Mouse (Mus musculus) forebrain, embryonic 16.5 days (tissue): ENCODE measurements around the gene Cnga4. TPM values are rescaled to one million over a fixed set of nuclear protein-coding genes. Genes with fewer than 3 reads are reported as not detected.
"Not testable (repeated sequence)": the region's sequence is repeated elsewhere in the genome, so short reads cannot be mapped to it uniquely, and the experiment has no call there.

Source experiments
- ATAC-seq: fragments of 200-750 bp; cut with Nextera tagmentation; 2 replicates; pipeline ENCODE4 v1.8.0; 2017; ENCODE audit warnings: mild to moderate bottlenecking, moderate library complexity
- H3K27ac ChIP-seq: fragments of 300-500 bp; sonication (generic); 2 replicates; pipeline ENCODE4 v1.5.1; 2014; ENCODE audit warnings: low read length, control low read depth
- H3K27me3 ChIP-seq: fragments of 300-500 bp; sonication (generic); replicated peaks from 2 replicates; pipeline ENCODE4 v1.6.1; 2014; ENCODE audit warnings: low read length; ENCODE audit not compliant: control insufficient read depth, insufficient read depth
- H3K36me3 ChIP-seq: fragments of 300-500 bp; sonication (generic); 2 replicates; pipeline ENCODE4 v1.6.1; 2014; ENCODE audit not compliant: control insufficient read depth, insufficient read depth
- H3K4me1 ChIP-seq: fragments of 300-500 bp; sonication (generic); replicated peaks from 2 replicates; pipeline ENCODE4 v1.6.1; 2014; ENCODE audit warnings: low read length; ENCODE audit not compliant: control insufficient read depth, insufficient read depth
- H3K4me2 ChIP-seq: fragments of 300-500 bp; sonication (generic); 2 replicates; pipeline ENCODE4 v1.6.1; 2014; ENCODE audit warnings: mild to moderate bottlenecking, low read length, control low read depth
- H3K4me3 ChIP-seq: fragments of 300-500 bp; sonication (generic); replicated peaks from 2 replicates; pipeline ENCODE4 v1.5.1; 2014; ENCODE audit warnings: mild to moderate bottlenecking, low read length, control low read depth
- H3K9ac ChIP-seq: fragments of 300-500 bp; sonication (generic); replicated peaks from 2 replicates; pipeline ENCODE4 v1.6.1; 2014; ENCODE audit warnings: low read depth, low read length, control low read depth
- H3K9me3 ChIP-seq: fragments of 300-500 bp; sonication (generic); 2 replicates; pipeline ENCODE4 v1.6.1; 2016; ENCODE audit warnings: low read length; ENCODE audit not compliant: control insufficient read depth
- WGBS: fragments of 180-500 bp; shearing (Covaris S2); extraction: QIAGEN DNeasy Blood & Tissue Kit; methylation state at CpG from one replicate; pipeline ENCODE4 v1.1.7; 2014; 5-methylcytosine and 5-hydroxymethylcytosine counted together
- polyA plus RNA-seq: library from polyadenylated mRNA; unstranded; fragments of >200 nt; fragmentation: Nextera tagmentation; extraction: Ambion mirVana; gene quantifications from 2 replicates; pipeline ENCODE4 v1.2.1, GENCODE M21; 2015

The Cnga4 gene
- polyA plus RNA-seq, 1 experiment from 2014 or later = 0.19 TPM

DNA sequence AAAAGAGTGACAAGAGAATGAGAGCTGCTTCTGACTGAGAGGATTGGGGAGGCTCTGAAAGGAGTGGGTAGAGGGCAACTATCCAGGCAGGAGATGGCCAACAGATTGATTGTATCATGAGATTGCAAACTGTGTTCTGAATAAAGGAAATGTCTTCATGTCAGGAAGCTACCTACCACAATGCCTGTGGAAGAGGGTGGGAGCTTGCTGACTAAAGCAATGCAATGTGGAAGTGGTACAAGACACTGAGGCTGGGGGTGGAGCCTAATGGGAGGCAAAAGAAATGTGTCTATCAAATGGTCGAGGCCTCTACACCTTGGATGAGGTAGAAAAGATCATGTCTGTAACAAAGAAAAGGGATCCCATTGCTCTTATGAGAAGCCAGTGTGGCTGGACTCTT is 2.0 kb downstream of the Cnga4 start:
- no peak overlapping the region for H3K27ac ChIP-seq
- no peaks in the 10 kb centered on the region for H3K4me1 ChIP-seq
- H3K4me2 ChIP-seq = no peak overlapping the region
- 63% methylated on average over 1 of the region's 1 CpGs for WGBS
- no peaks in the 10 kb centered on the region for H3K27me3 ChIP-seq
- no peak for ATAC-seq
- no peaks in the 10 kb centered on the region for H3K36me3 ChIP-seq
- no peaks in the 10 kb centered on the region for H3K9me3 ChIP-seq
- H3K4me3 ChIP-seq = no peak overlapping the region
- no peak overlapping the region for H3K9ac ChIP-seq

DNA sequence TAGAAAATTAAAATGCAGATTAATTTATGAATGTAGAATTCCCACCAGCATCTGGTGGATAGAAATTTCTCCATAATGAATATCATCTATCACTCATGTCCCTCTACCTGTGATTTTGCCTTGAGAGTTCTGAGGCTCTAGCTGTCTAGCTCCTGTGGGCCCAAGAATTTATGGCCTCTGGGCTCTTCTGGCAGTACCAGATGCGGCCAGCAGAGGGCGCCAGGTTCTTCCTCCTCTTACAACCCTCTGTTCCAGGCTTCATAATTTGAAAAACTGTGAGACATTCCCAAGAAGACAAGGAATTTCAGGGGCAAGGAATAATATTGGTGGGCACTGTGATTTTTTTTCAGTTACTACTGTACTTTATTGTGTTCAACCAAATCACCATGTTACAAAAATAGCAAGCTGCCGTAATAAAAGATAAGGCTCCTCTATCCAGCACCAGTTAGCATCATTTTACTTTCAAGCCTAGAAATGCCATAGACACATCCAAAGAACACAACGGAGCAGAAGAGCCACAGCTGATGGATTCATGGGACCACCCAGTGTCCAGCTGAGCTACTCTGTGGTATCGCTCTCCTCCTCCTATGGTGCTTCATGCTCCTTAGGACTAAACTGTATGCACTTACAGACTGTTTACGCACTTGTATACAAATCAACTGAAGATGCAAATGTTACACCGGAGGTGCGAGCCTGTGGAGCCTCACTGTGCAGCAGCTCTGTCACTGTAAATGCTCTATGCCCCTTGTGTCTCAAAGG is 7.7 kb downstream of the Cnga4 start:
- WGBS = 61% methylated on average over 8 of the region's 8 CpGs

DNA sequence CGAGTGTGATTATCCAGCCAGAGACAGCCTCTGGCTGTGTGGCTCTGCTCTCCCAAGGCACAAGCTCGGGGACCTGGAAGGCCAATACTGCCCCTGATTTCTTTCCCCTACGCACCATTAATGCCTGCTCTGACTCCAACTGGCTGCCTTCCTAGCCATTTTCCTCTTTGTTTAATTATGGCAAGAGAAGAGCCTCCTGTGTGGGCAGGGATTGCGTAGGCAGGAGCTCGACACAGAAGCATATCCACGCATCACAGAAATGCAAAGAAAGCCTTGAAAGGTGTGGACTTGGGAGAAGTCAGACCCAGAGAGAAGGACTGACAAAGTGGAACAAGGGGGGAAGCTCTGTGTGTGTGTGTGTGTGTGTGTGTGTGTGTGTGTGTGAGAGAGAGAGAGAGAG is 10.0 kb downstream of the Cnga4 start:
- Histone ChIP-seq H3K9ac (no peak overlapping the region), H3K36me3 (no peaks in the 10 kb centered on the region), H3K4me2 (no peak overlapping the region), H3K27me3 (no peaks in the 10 kb centered on the region), H3K9me3 (no peaks in the 10 kb centered on the region), H3K4me3 (no peak overlapping the region), H3K4me1 (no peaks in the 10 kb centered on the region), H3K27ac (no peak overlapping the region)
- WGBS = 52% methylated on average over 6 of the region's 6 CpGs
- ATAC-seq = no peak

More for the DNA sequence above, 7.7 kb downstream of the Cnga4 start:
- H3K36me3 ChIP-seq, H3K4me1 ChIP-seq, H3K9me3 ChIP-seq, H3K4me3 ChIP-seq, H3K4me2 ChIP-seq, H3K27ac ChIP-seq, H3K27me3 ChIP-seq, H3K9ac ChIP-seq: not testable (repeated sequence)
- peak; percentile 71 for ATAC-seq

DNA sequence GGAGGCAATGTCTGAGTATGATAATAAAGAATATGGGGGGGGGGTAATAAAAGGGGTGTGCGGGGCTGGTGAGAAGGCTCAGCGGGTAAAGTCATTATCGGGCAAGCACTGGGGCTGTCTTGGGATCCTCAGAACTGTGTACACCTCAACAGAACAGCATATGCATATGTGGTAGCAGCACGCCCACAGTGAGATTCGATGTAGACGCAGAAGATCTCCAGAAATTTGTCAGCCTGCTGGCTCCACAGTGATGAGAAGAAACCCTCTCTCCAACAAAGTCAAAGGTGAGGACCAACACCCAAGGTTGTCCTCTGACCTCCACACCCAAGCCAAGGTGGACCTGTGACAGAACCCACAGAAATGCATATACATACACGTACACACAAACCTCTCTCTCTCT is 12.2 kb downstream of the Cnga4 start:
- ATAC-seq = no peak
- no peaks in the 10 kb centered on the region for H3K36me3 ChIP-seq
- no peak overlapping the region for H3K27ac ChIP-seq
- H3K4me1 ChIP-seq = no peaks in the 10 kb centered on the region
- WGBS = 94% methylated on average over 7 of the region's 7 CpGs
- H3K9ac ChIP-seq = no peak overlapping the region
- H3K4me3 ChIP-seq = no peak overlapping the region
- H3K4me2 ChIP-seq = no peak overlapping the region
- H3K27me3 ChIP-seq = no peaks in the 10 kb centered on the region
- no peaks in the 10 kb centered on the region for H3K9me3 ChIP-seq

DNA sequence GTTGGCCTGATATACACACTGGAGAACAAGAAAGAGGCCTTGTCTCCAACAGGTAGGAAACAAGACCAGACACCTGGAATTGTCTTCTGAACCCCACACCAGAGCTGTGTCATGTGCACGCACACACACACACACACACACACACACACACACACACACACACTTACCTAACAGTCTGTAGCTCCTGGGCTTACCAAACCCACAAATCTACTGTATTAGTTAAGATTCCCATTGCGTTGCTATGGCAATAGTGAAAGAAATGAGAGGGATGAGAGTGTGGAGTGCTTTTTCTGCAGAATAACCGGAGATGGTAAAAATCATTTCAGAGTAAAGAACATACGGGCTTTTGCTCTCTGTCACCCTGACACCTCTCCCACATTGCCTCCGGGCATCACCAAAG is 13.7 kb downstream of the Cnga4 start:
- H3K9me3 ChIP-seq = no peaks in the 10 kb centered on the region
- H3K9ac ChIP-seq = no peak overlapping the region
- no peaks in the 10 kb centered on the region for H3K4me1 ChIP-seq
- ATAC-seq = peak; percentile 45; the same call in 1 of the 2 replicates
- no peak overlapping the region for H3K4me3 ChIP-seq
- no peaks in the 10 kb centered on the region for H3K36me3 ChIP-seq
- 75% methylated on average over 5 of the region's 5 CpGs for WGBS
- H3K27me3 ChIP-seq = no peaks in the 10 kb centered on the region
- no peak overlapping the region for H3K27ac ChIP-seq
- H3K4me2 ChIP-seq = no peak overlapping the region

DNA sequence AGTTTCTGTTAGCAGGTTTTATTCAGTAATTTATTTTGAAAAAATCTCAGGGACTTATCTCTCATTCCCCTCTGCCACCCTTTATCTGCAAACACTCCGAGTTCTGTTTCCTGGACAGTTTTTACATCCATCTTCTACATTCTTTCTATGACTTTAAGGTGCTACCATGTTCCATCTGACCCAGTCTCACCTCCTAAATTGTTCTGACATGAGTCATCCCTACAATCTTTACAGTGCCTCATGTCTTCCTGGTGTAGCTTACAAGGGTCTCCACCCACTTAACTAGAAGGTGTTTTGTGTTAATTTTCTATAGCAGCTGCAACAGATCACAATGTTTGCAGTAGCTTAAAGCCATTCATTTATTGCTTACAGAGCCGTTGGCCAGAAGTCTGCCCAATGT is 16.5 kb downstream of the Cnga4 start:
- ATAC-seq = no peak

DNA sequence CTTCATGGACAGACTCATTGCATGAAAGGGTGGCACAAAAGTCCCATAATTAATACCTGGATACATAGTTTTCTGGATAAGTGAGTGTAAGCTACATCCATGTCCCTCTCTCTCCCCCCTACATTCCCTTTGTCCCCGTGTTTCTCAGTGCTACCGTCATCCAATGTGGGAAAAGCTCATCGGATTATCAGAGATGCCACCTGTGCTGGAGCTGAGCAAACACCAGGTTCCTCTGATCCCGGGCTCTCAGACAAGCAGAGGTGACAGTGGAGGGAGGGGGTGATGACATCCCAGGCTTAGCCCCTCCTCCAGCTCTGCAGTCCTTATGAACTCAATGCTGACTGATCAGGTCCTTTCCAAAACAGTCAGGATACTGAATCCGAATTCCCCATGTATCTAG is 20.0 kb downstream of the Cnga4 start:
- no peak overlapping the region for H3K4me3 ChIP-seq
- peaks cover 13% of the 10 kb centered on the region for H3K4me1 ChIP-seq
- H3K9me3 ChIP-seq = no peaks in the 10 kb centered on the region
- H3K4me2 ChIP-seq = no peak overlapping the region
- no peak overlapping the region for H3K27ac ChIP-seq
- ATAC-seq = no peak
- no peaks in the 10 kb centered on the region for H3K36me3 ChIP-seq
- peaks cover 16% of the 10 kb centered on the region for H3K27me3 ChIP-seq
- 39% methylated on average over 5 of the region's 5 CpGs for WGBS
- H3K9ac ChIP-seq = no peak overlapping the region

More for the DNA sequence above, 16.5 kb downstream of the Cnga4 start:
- no peaks in the 10 kb centered on the region for H3K9me3 ChIP-seq
- 48% methylated on average over 2 of the region's 2 CpGs for WGBS
- peaks cover 8% of the 10 kb centered on the region; the same call in 1 of the 2 replicates for H3K27me3 ChIP-seq
- H3K4me3 ChIP-seq = no peak overlapping the region
- H3K9ac ChIP-seq = no peak overlapping the region
- peaks cover 9% of the 10 kb centered on the region for H3K4me1 ChIP-seq
- H3K36me3 ChIP-seq = no peaks in the 10 kb centered on the region
- no peak overlapping the region for H3K27ac ChIP-seq
- H3K4me2 ChIP-seq = no peak overlapping the region

DNA sequence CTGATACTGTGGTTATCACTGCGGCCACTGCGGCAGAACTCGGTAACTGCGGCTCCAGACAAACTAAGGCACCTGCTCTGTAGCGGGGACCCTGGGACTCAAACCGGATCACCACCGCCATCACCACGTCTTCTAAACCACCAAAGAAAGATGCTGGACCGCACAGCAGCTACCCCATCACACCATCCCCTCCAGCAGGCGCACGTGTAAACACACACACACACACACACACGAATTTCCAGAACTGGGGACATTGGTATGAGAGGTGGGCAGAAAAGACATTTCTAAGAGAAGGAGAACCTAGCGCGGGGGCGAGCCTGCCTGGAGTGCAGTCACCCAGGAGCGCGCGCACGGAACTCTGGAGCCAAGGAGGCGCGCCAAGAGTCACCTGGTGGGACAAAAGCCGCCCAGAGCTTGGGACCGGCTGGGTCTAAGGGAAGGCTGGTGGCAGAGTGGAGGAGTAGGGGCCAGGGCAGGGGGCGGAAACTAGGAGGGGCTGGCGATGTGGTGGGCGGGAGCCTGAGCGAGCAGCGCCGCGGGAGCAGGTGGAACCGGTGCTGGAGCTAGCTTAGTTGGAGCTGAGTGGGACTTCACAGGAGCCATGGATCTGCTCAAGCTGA is 21.2 kb downstream of the Cnga4 start, which contains the start of gene Cckbr:
Cckbr (plus strand) TSS at position 308 of the 620 bp plus-strand sequence.
- ATAC-seq = peak; percentile 86
- WGBS = 2% methylated on average over 28 of the region's 31 CpGs
- H3K27ac ChIP-seq = no peak within 1 kb of the TSS
- H3K4me1 ChIP-seq = peaks cover 13% of the 10 kb centered on the region
- H3K4me2 ChIP-seq = peak within 1 kb of the TSS; percentile 94
- H3K4me3 ChIP-seq = peak within 1 kb of the TSS; percentile 59
- no peaks in the 10 kb centered on the region for H3K36me3 ChIP-seq
- peak within 1 kb of the TSS; percentile 61 for H3K9ac ChIP-seq
- H3K27me3 ChIP-seq = peaks cover 16% of the 10 kb centered on the region
- H3K9me3 ChIP-seq = no peaks in the 10 kb centered on the region

DNA sequence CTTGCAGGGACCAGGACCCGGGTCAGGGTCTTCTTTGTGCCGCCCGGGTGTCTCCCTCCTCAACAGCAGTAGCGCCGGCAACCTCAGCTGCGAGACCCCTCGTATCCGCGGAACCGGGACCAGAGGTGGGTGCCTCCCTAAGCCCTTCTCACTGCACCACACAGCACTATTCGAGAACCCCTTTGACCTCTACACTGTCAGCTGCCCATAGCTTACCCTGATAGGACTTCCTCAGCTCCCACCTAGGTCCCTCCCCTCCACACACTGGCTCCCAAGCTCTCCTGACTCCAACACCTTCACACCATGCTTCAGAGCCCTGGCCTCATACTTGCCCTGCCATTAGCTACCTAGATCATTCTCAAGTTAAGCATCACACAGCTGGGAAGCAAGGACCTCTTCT is 21.7 kb downstream of the Cnga4 start:
- peaks cover 16% of the 10 kb centered on the region for H3K27me3 ChIP-seq
- H3K36me3 ChIP-seq = no peaks in the 10 kb centered on the region
- peak overlapping the region; percentile 94 for H3K4me2 ChIP-seq
- peak overlapping the region; percentile 61 for H3K9ac ChIP-seq
- ATAC-seq = peak; percentile 58
- H3K27ac ChIP-seq = no peak overlapping the region
- peaks cover 13% of the 10 kb centered on the region for H3K4me1 ChIP-seq
- H3K4me3 ChIP-seq = peak overlapping the region; percentile 59
- 2% methylated on average over 11 of the region's 11 CpGs for WGBS
- no peaks in the 10 kb centered on the region for H3K9me3 ChIP-seq
